Mouse (Mus musculus) midbrain, embryonic 10.5 days (tissue): ENCODE measurements around the gene Tmem72. TPM values are rescaled to one million over a fixed set of nuclear protein-coding genes. Genes with fewer than 3 reads are reported as not detected.

Experiments used
- DNase-seq: peaks from one replicate; pipeline ENCODE4 v3.0.0-alpha.2; 2017; ENCODE audit warnings: low spot score
- H3K27ac ChIP-seq: fragments of 300-500 bp; sonication (generic); replicated peaks from 2 replicates; pipeline ENCODE4 v1.5.1; 2016; ENCODE audit warnings: mild to moderate bottlenecking
- H3K27me3 ChIP-seq: fragments of 300-500 bp; sonication (generic); 2 replicates; pipeline ENCODE4 v1.6.1; 2016; ENCODE audit warnings: low read depth, mild to moderate bottlenecking; ENCODE audit not compliant: poor library complexity, severe bottlenecking
- H3K36me3 ChIP-seq: fragments of 300-500 bp; sonication (generic); 2 replicates; pipeline ENCODE4 v1.6.1; 2016; ENCODE audit warnings: mild to moderate bottlenecking, moderate library complexity
- H3K4me1 ChIP-seq: fragments of 300-500 bp; sonication (generic); 2 replicates; pipeline ENCODE4 v1.6.1; 2016
- H3K4me3 ChIP-seq: fragments of 300-500 bp; sonication (generic); 2 replicates; pipeline ENCODE4 v1.5.1; 2016; ENCODE audit warnings: mild to moderate bottlenecking, moderate library complexity
- H3K9me3 ChIP-seq: fragments of 300-500 bp; sonication (generic); replicated peaks from 2 replicates; pipeline ENCODE4 v1.6.1; 2016; ENCODE audit warnings: mild to moderate bottlenecking
- WGBS: fragments of 180-500 bp; shearing (Covaris S2); methylation state at CpG from one replicate; pipeline ENCODE4 v1.1.7; 2016; 5-methylcytosine and 5-hydroxymethylcytosine counted together
- microRNA-seq: library from miRNA; unstranded; fragments of <30 nt; microRNA quantifications from one replicate; pipeline ENCODE4, GENCODE M21; 2017
- polyA plus RNA-seq: library from polyadenylated mRNA; unstranded; fragments of >200 nt; fragmentation: Nextera tagmentation; extraction: Ambion mirVana; gene quantifications from 2 replicates; pipeline ENCODE4 v1.2.1, GENCODE M21; 2016

Gene Tmem72
- polyA plus RNA-seq, 1 experiment from 2014 or later = 0.02 TPM

- H3K4me1 ChIP-seq = 0 out of 2 replicates have a peak, but pooled peaks cover 3% of the 10 kb centered on the region
- peaks cover 67% of the 10 kb centered on the region for H3K36me3 ChIP-seq
- H3K4me3 ChIP-seq = no peak overlapping the region
- DNase-seq = no peak
- no peaks in the 10 kb centered on the region for H3K27me3 ChIP-seq
- no peak overlapping the region for H3K27ac ChIP-seq
- 90% methylated on average over 5 of the region's 5 CpGs for WGBS
- no peaks in the 10 kb centered on the region for H3K9me3 ChIP-seq
Measured at GRCm38 (mm10) chr6:116637496-116637895, 79.2 kb downstream of the Tmem72 start.

GRCm38 (mm10) chr6:116636581-116637235 lies 80.0 kb downstream of the Tmem72 start:
- Histone ChIP-seq H3K9me3 (no peaks in the 10 kb centered on the region), H3K27me3 (no peaks in the 10 kb centered on the region), H3K4me3 (no peak overlapping the region), H3K36me3 (peaks cover 66% of the 10 kb centered on the region), H3K4me1 (0 out of 2 replicates have a peak, but pooled peaks cover 3% of the 10 kb centered on the region), H3K27ac (no peak overlapping the region)
- no peak for DNase-seq
- WGBS = 89% methylated on average over 9 of the region's 9 CpGs

- Histone ChIP-seq H3K36me3 (peaks cover 54% of the 10 kb centered on the region), H3K27me3 (no peaks in the 10 kb centered on the region), H3K4me1 (0 out of 2 replicates have a peak, but pooled peaks cover 3% of the 10 kb centered on the region), H3K4me3 (no peak overlapping the region), H3K9me3 (no peaks in the 10 kb centered on the region), H3K27ac (no peak overlapping the region)
- no peak for DNase-seq
- 74% methylated on average over 10 of the region's 10 CpGs for WGBS
Measured at GRCm38 (mm10) chr6:116635251-116636180, 81.2 kb downstream of the Tmem72 start.

GRCm38 (mm10) chr6:116633741-116634695 lies 82.7 kb downstream of the Tmem72 start:
- no peak overlapping the region for H3K27ac ChIP-seq
- H3K36me3 ChIP-seq = peaks cover 43% of the 10 kb centered on the region
- H3K9me3 ChIP-seq = no peaks in the 10 kb centered on the region
- no peaks in the 10 kb centered on the region for H3K27me3 ChIP-seq
- H3K4me3 ChIP-seq = no peak overlapping the region
- H3K4me1 ChIP-seq = peaks cover 10% of the 10 kb centered on the region
- DNase-seq = no peak
- 89% methylated on average over 17 of the region's 17 CpGs for WGBS

- no peak overlapping the region for H3K4me3 ChIP-seq
- 53% methylated on average over 1 of the region's 1 CpGs for WGBS
- peaks cover 27% of the 10 kb centered on the region for H3K36me3 ChIP-seq
- no peak overlapping the region for H3K27ac ChIP-seq
- peaks cover 20% of the 10 kb centered on the region for H3K4me1 ChIP-seq
- DNase-seq = peak; percentile 54
- no peaks in the 10 kb centered on the region for H3K27me3 ChIP-seq
- no peaks in the 10 kb centered on the region for H3K9me3 ChIP-seq
Measured at GRCm38 (mm10) chr6:116632129-116632528, 84.6 kb downstream of the Tmem72 start.

GRCm38 (mm10) chr6:116629766-116630165 lies 86.9 kb downstream of the Tmem72 start:
- Histone ChIP-seq H3K27ac (peak overlapping the region; percentile 7; the same call in 1 of the 2 replicates), H3K4me1 (peaks cover 23% of the 10 kb centered on the region), H3K36me3 (peaks cover 33% of the 10 kb centered on the region), H3K27me3 (no peaks in the 10 kb centered on the region), H3K4me3 (peak overlapping the region; percentile 91; the same call in 1 of the 2 replicates), H3K9me3 (no peaks in the 10 kb centered on the region)
- WGBS = 90% methylated on average over 10 of the region's 10 CpGs
- no peak for DNase-seq

Small RNA genes within 50 kb of the gene (microRNA-seq; reads per million reads assigned to microRNA genes)
- 1.2 reads per million for gene Mir7043

Other genes starting within 250 kb of the Tmem72 start
- not detected in 2 replicates for gene Olfr211, start 227.8 kb downstream of the Tmem72 start, polyA plus RNA-seq
- not detected in 2 replicates for gene Olfr212, start 210.4 kb downstream of the Tmem72 start, polyA plus RNA-seq
- gene Olfr213, start 178.5 kb downstream of the Tmem72 start, polyA plus RNA-seq = not detected in 2 replicates
- gene Gm5580, start 165.8 kb downstream of the Tmem72 start, polyA plus RNA-seq = 0.69 and 0.79 TPM in 2 replicates
- gene Olfr214, start 162.7 kb downstream of the Tmem72 start, polyA plus RNA-seq = not detected in 2 replicates
- not detected in 2 replicates for gene Olfr215, start 132.7 kb downstream of the Tmem72 start, polyA plus RNA-seq
- 308 and 322 TPM in 2 replicates for gene Zfp422, start 87.9 kb downstream of the Tmem72 start, polyA plus RNA-seq
- gene Depp1, start 66.3 kb downstream of the Tmem72 start, polyA plus RNA-seq = 8.6 and 9.2 TPM in 2 replicates
- gene Rassf4, start 43.0 kb downstream of the Tmem72 start, polyA plus RNA-seq = 35.0 and 35.7 TPM in 2 replicates